Mouse (Mus musculus) bone marrow, adult 2 months (tissue): ENCODE data around the gene Olfr1410.

Source experiments
- CTCF ChIP-seq: fragments of 200-500 bp; IDR thresholded peaks from 2 replicates; pipeline ENCODE4 v1.5.1; 2011; ENCODE audit warnings: low read length, control low read depth; ENCODE audit not compliant: control insufficient read depth, insufficient read depth
- POLR2A ChIP-seq: fragments of 200-500 bp; IDR thresholded peaks from 2 replicates; pipeline ENCODE4 v1.6.1; 2011; ENCODE audit warnings: low read depth, mild to moderate bottlenecking, control low read depth, low read length, borderline replicate concordance; ENCODE audit not compliant: control insufficient read depth

- TF ChIP-seq CTCF (no peak), POLR2A (no peak)
These were observed 34.6 kb upstream of the Olfr1410 start, which contains the start of gene Olfr1413 for GRCm38 (mm10) chr1:92571022-92571421.
